Mouse (Mus musculus): ENCODE measurements around the gene Agxt2.

Agxt2 gene

DNA sequence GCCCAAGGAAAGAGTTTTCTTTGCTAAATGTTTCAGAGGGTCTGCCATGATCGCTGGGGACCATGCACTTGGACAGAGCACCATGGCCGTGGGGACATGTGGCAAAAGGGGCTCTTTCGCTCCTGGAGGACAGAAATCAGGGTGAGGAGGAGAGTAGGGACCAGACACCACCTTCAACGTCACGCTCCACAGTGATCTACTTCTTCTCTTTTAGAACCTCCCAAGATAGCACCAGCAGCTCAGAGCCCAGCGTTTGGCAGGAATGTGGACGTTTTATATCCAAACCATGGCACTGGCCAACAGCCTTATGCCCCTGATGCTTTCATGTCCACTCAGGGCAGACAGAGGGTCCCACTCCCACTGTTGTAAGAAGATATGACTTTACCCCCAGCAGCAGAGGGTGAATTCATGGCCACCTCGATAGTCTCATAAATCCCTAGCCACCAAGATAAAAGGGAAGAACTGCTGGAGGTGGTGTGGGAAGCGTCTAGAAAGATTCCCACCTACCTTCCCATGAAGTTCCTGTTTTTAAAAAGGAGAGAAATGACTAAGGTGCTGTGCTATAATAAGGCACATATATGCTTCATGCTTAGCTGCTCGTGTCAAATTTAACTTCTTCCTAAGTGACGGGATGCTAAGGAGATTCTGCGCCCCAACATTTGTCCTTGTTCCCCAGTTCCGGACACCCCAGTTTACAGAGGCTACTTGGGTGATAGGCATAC lies 68.4 kb downstream of the Agxt2 start:
- DNase-seq, result no peak

DNA sequence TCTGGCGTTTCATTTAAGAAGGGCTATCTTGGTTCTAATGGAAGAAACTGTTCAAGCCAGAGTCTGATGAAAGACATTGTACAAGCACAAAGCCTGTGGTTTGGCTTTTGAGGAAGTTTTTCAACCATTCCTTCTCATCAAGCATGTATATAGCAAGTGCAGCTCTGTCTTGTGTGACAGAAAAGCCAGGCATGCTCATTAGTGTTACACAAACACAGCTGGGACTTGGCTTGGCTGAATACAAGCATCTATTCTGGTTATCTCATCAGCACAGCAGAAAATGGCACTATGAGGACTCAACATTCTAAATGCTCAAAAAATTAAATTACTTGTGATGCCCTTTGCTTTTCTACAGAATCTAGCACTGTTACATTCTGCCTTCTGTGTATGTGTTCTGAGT lies 78.6 kb downstream of the Agxt2 start:
- DNase-seq, result no peak

DNA sequence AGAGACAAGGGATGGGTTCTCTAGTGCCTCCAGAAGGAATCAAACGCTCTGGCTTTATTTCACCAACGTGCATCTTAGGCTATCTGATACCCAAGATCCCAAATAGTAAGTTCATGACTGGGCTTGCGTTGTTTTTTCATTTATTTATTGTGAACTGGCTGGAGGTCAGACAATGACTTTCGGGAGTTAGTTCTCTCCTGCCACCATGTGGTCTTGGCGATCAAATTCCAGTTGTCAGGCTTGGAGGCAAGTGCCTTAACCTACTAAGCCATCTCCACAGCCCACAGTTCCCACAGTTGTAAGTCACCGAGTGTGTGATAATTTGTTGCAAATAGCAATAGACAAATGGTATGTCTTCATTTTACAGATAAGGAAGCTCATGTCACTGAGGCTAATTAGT lies 81.6 kb downstream of the Agxt2 start:
- peak; percentile 43 for DNase-seq

DNA sequence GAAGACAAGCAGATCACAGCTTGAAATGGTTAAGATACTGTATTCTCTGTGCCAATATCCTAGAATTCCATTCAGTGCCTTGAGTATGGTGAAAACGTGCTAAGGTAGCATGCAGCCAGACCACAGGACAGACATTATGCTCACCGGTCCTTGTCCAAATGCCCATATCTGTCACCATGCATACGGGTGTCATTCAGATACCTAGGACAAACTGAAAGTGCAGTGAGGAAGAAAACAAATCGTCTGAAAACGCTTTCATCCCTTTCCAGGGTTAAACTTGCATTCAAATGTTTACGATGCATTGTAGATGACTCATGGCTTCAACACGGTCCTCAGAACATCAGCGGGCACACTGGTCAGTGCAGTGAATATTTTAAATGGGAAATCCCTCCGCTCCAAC lies 83.2 kb downstream of the Agxt2 start:
- DNase-seq, result no peak

DNA sequence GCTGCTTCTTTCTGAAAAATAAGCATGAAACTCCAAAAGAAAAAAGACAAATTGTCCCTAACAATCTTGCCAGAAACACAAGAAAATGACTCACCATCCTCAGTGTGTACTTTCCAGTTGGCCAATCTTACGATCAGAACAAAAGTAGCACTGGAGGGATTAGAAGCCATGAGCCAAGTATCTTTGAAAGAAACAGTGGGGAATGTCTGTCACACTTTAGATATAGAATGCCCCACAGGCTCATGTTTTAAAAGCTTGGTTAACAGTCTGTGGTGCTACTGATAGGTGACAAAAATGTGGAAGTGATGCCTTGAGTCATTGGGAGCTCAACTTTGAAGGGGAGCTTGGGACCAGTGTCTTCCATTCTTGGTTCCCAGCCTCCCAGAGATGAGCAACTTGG lies 83.9 kb downstream of the Agxt2 start:
- DNase-seq, result no peak

DNA sequence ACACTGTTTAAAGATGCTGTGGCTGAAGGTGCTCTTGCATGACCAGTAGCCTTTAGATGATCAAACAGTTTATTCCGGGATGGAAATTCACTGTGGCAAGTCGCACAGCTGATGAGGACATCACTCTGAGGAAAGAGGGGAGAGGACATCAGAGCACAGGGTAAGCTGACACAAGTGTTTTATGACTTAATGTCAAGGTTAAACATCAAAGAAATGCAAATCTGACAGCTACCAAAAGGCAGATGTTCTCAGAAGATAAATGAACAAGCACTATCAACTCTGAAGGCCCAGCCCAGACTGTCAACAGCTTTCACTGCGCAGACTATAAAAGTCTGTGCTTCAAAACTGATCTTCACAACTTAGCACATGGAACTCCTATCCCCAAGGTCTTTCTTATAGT lies 88.8 kb downstream of the Agxt2 start:
- no peak for DNase-seq
